Mouse (Mus musculus): ENCODE results near the gene Ick. TPM values are rescaled to one million over a fixed set of nuclear protein-coding genes. Genes with fewer than 3 reads are reported as not detected.
"Not testable (repeated sequence)": the region's sequence is repeated elsewhere in the genome, so short reads cannot be mapped to it uniquely, and the experiment has no call there.

The Ick gene
- polyA plus RNA-seq, 1 experiment, result 8.6 TPM

DNA sequence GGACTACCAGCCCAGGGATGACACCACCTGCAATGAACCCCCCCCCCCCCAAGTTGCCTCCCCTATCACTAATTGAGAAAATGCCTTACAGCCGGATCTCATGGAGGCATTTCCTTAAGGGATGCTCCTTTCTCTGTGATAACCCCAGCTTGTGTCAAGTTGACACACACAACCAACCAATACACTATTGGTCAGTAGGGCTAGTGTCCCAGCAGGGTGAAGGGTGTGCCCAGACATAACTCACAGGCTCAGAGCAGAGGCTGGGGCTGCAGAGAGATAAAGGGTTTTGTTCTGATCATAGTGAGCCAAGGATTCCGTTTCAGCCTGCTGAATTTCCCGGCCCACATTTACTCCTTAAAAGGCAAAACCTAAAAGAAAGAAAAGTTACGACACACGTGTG is 38.5 kb upstream of the Ick start:
- Histone ChIP-seq H3K4me3 (no peak overlapping the region), H3K36me3 (ENCODE audit: control insufficient read depth, insufficient read depth) (no peaks in the 10 kb centered on the region), H3ac (ENCODE audit: control insufficient read depth, insufficient read length) (no peak overlapping the region), H3K79me2 (ENCODE audit: control insufficient read depth, insufficient read depth) (no peaks in the 10 kb centered on the region), H3K27me3 (ENCODE audit: control insufficient read depth, insufficient read depth, insufficient read length) (no peaks in the 10 kb centered on the region), H3K4me2 (ENCODE audit: low read depth) (no peak overlapping the region)
- TF ChIP-seq MAX (IDR thresholded peaks at IDR 0.05; ENCODE audit: low read depth) (no peak), SRF (IDR thresholded peaks at IDR 0.05; ENCODE audit: control insufficient read depth, insufficient read length, low read depth) (no peak), E2F4 (IDR thresholded peaks at IDR 0.05; ENCODE audit: insufficient read depth) (no peak), TCF12 (IDR thresholded peaks at IDR 0.05; ENCODE audit: insufficient read depth, poor library complexity, severe bottlenecking) (no peak), REST (IDR thresholded peaks at IDR 0.05; ENCODE audit: insufficient read depth, insufficient read length) (no peak), MYOG (IDR thresholded peaks at IDR 0.05; ENCODE audit: control insufficient read depth in 1 of 3, insufficient read depth in 1 of 3, insufficient read length in 2 of 3, low read depth in 2 of 3) (no peak), POLR2AphosphoS2 (IDR thresholded peaks at IDR 0.05; ENCODE audit: insufficient read length, low read depth) (no peak), MYOD1 (IDR thresholded peaks at IDR 0.05; ENCODE audit: control insufficient read depth in 1 of 3, insufficient read length in 2 of 3, low read depth in 2 of 3) (no peak), USF1 (IDR thresholded peaks at IDR 0.05; ENCODE audit: low read depth) (no peak), POLR2A (IDR thresholded peaks at IDR 0.05; ENCODE audit: insufficient read length, low read depth) (no peak)

DNA sequence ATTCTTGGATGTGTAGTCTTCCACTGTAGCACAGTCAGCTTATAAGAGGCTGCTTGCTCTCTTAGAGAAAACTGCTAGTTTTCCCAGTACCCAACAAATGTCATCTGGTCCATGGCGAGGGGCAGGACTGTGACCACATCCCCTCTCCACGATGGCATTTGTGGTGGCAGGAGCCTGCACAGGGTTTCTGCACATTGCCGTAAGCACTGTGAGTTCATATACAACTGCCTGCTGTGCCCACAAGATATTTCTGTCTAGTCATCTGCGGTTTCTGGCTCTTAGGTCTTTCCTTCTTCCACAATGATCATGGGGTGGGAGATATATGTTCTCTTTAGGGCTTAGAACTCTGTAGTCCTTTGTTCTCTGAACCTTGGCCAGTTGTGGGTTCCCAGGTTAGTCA is 37.4 kb upstream of the Ick start:
- Histone ChIP-seq H3K27me3 (ENCODE audit: control insufficient read depth, insufficient read depth, insufficient read length) (no peaks in the 10 kb centered on the region), H3K4me2 (ENCODE audit: low read depth) (no peak overlapping the region), H3K79me2 (ENCODE audit: control insufficient read depth, insufficient read depth) (no peaks in the 10 kb centered on the region), H3K4me3 (no peak overlapping the region), H3K36me3 (ENCODE audit: control insufficient read depth, insufficient read depth) (no peaks in the 10 kb centered on the region), H3ac (ENCODE audit: control insufficient read depth, insufficient read length) (no peak overlapping the region)
- no peak for TF ChIP-seq MYOG (IDR thresholded peaks at IDR 0.05; ENCODE audit: control insufficient read depth in 1 of 3, insufficient read depth in 1 of 3, insufficient read length in 2 of 3, low read depth in 2 of 3)
- no peak for TF ChIP-seq REST (IDR thresholded peaks at IDR 0.05; ENCODE audit: insufficient read depth, insufficient read length)
- no peak for TF ChIP-seq POLR2AphosphoS2 (IDR thresholded peaks at IDR 0.05; ENCODE audit: insufficient read length, low read depth)
- TF ChIP-seq TCF12 (IDR thresholded peaks at IDR 0.05; ENCODE audit: insufficient read depth, poor library complexity, severe bottlenecking), result no peak
- TF ChIP-seq MAX (IDR thresholded peaks at IDR 0.05; ENCODE audit: low read depth), result no peak
- TF ChIP-seq POLR2A (IDR thresholded peaks at IDR 0.05; ENCODE audit: insufficient read length, low read depth), result no peak
- no peak for TF ChIP-seq CEBPB (IDR thresholded peaks at IDR 0.05; ENCODE audit: insufficient read depth, poor library complexity, severe bottlenecking)
- TF ChIP-seq MYOD1 (IDR thresholded peaks at IDR 0.05; ENCODE audit: control insufficient read depth in 1 of 3, insufficient read length in 2 of 3, low read depth in 2 of 3), result no peak
- TF ChIP-seq SRF (IDR thresholded peaks at IDR 0.05; ENCODE audit: control insufficient read depth, insufficient read length, low read depth), result no peak
- no peak for TF ChIP-seq E2F4 (IDR thresholded peaks at IDR 0.05; ENCODE audit: insufficient read depth)
- TF ChIP-seq USF1 (IDR thresholded peaks at IDR 0.05; ENCODE audit: low read depth), result no peak
- TF ChIP-seq TCF3 (IDR thresholded peaks at IDR 0.05; ENCODE audit: insufficient read length, low read depth), result no peak

DNA sequence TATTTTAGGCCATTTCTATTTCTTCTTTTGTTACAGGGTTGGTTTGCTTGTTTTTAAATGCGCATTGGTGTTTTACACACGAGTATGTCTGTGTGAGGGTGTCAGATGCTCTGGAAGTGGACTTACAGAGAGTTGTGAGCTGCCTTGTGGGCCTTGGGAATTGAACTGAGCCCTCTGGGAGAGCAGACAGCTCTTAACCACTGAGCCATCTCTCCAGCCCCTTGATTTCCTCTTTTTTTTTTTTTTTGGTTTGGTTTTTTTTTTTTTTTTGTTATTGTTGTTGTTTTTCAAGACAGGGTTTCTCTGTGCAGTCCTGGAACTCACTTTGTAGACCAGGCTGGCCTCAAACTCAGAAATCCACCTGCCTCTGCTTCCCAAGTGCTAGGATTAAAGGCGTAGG is 35.7 kb upstream of the Ick start:
- H3ac ChIP-seq (ENCODE audit: control insufficient read depth, insufficient read length); H3K79me2 ChIP-seq (ENCODE audit: control insufficient read depth, insufficient read depth); H3K4me2 ChIP-seq (ENCODE audit: low read depth); H3K4me3 ChIP-seq; H3K36me3 ChIP-seq (ENCODE audit: control insufficient read depth, insufficient read depth); H3K27me3 ChIP-seq (ENCODE audit: control insufficient read depth, insufficient read depth, insufficient read length): not testable (repeated sequence)

DNA sequence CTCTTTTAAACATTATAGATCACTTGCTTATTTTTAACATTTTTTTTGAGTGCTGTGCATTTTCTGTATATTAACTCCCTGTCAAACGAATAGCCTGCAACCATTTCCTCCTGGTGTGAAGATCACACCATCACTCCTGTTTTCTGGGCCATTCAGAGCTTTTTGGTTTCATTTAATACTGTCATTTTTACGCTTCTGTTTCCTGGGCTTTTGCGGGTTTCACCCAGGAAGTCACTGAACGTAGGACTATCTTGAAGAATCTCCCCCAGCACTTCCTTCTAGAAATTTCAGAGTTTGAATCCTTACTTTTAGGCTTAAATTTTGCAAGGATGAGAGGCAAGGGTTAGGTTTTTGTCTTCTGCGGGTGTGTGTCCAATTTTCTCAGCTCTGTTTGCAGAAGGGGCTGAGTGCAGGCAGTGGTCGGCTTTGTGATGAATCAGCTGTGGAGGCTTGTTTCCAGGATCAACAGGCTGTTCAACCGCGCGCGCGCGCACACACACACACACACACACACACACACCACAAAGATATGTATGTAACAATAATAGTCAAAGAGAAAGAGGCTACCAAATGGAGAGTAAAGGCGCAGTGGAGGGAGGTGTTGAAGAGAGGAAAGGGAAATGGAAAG is 35.2 kb upstream of the Ick start:
- Histone ChIP-seq H3K4me2 (ENCODE audit: low read depth) (no peak overlapping the region), H3K4me3 (no peak overlapping the region), H3K27me3 (ENCODE audit: control insufficient read depth, insufficient read depth, insufficient read length) (no peaks in the 10 kb centered on the region), H3ac (ENCODE audit: control insufficient read depth, insufficient read length) (no peak overlapping the region), H3K36me3 (ENCODE audit: control insufficient read depth, insufficient read depth) (no peaks in the 10 kb centered on the region), H3K79me2 (ENCODE audit: control insufficient read depth, insufficient read depth) (no peaks in the 10 kb centered on the region)
- TF ChIP-seq POLR2AphosphoS2 (IDR thresholded peaks at IDR 0.05; ENCODE audit: insufficient read length, low read depth) (no peak), REST (IDR thresholded peaks at IDR 0.05; ENCODE audit: insufficient read depth, insufficient read length) (no peak), E2F4 (IDR thresholded peaks at IDR 0.05; ENCODE audit: insufficient read depth) (no peak), POLR2A (IDR thresholded peaks at IDR 0.05; ENCODE audit: insufficient read length, low read depth) (no peak), TCF3 (IDR thresholded peaks at IDR 0.05; ENCODE audit: insufficient read length, low read depth) (no peak), USF1 (IDR thresholded peaks at IDR 0.05; ENCODE audit: low read depth) (no peak)

DNA sequence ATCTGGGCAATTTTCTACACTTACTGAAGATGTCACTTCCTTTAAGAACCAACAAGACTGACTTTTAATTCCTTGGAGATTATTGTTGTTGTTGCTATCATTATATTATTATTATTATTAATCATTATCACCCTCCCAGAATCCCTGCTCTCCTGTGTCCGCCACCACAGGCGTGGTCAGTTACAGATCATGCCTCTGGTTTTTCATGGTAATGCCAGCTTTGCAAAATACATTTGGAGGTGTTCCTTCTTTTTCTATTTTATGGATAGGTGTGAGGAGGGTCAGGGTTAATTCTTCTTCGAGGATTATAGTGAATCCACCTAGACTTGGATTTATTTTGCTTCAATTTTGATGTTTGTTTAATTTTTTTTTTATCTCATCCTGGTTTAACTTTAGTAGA is 33.7 kb upstream of the Ick start:
- no peaks in the 10 kb centered on the region for H3K36me3 ChIP-seq (ENCODE audit: control insufficient read depth, insufficient read depth)
- no peaks in the 10 kb centered on the region for H3K79me2 ChIP-seq (ENCODE audit: control insufficient read depth, insufficient read depth)
- TF ChIP-seq POLR2AphosphoS2 (IDR thresholded peaks at IDR 0.05; ENCODE audit: insufficient read length, low read depth) (no peak), USF1 (IDR thresholded peaks at IDR 0.05; ENCODE audit: low read depth) (no peak), TCF3 (IDR thresholded peaks at IDR 0.05; ENCODE audit: insufficient read length, low read depth) (no peak), SRF (IDR thresholded peaks at IDR 0.05; ENCODE audit: control insufficient read depth, insufficient read length, low read depth) (no peak), MYOD1 (IDR thresholded peaks at IDR 0.05; ENCODE audit: control insufficient read depth in 1 of 3, insufficient read length in 2 of 3, low read depth in 2 of 3) (no peak), POLR2A (IDR thresholded peaks at IDR 0.05; ENCODE audit: insufficient read length, low read depth) (no peak), MYOG (IDR thresholded peaks at IDR 0.05; ENCODE audit: control insufficient read depth in 1 of 3, insufficient read depth in 1 of 3, insufficient read length in 2 of 3, low read depth in 2 of 3) (no peak), MAX (IDR thresholded peaks at IDR 0.05; ENCODE audit: low read depth) (no peak), CEBPB (IDR thresholded peaks at IDR 0.05; ENCODE audit: insufficient read depth, poor library complexity, severe bottlenecking) (no peak), E2F4 (IDR thresholded peaks at IDR 0.05; ENCODE audit: insufficient read depth) (no peak), REST (IDR thresholded peaks at IDR 0.05; ENCODE audit: insufficient read depth, insufficient read length) (no peak), TCF12 (IDR thresholded peaks at IDR 0.05; ENCODE audit: insufficient read depth, poor library complexity, severe bottlenecking) (no peak)
- H3ac ChIP-seq (ENCODE audit: control insufficient read depth, insufficient read length), result no peak overlapping the region
- no peak overlapping the region for H3K4me3 ChIP-seq
- H3K27me3 ChIP-seq (ENCODE audit: control insufficient read depth, insufficient read depth, insufficient read length), result no peaks in the 10 kb centered on the region
- H3K4me2 ChIP-seq (ENCODE audit: low read depth), result no peak overlapping the region

Measured in myocyte (in vitro differentiated cells).